Mouse (Mus musculus) bone marrow macrophage, adult 2 months (primary cell): Measurements from ENCODE around the gene Slc39a8. TPM values are rescaled to one million over a fixed set of nuclear protein-coding genes. Genes with fewer than 3 reads are reported as not detected.

Experiments used
- H3K27ac ChIP-seq: 2 replicates; pipeline ENCODE4 v1.5.1; 2012; ENCODE audit warnings: low read depth, low read length; ENCODE audit not compliant: insufficient read depth
- H3K4me1 ChIP-seq: 2 replicates; pipeline ENCODE4 v1.6.1; 2012; ENCODE audit warnings: low read length; ENCODE audit not compliant: control insufficient read depth, insufficient read depth
- H3K4me3 ChIP-seq: 2 replicates; pipeline ENCODE4 v1.5.1; 2012; ENCODE audit warnings: mild to moderate bottlenecking, low read length, moderate library complexity; ENCODE audit not compliant: insufficient read depth
- CTCF ChIP-seq: IDR thresholded peaks from 2 replicates; pipeline ENCODE4 v1.5.1; 2012; ENCODE audit warnings: low read depth, mild to moderate bottlenecking, low read length, moderate library complexity
- POLR2A ChIP-seq: IDR thresholded peaks from 2 replicates; pipeline ENCODE4 v1.6.1; 2012; ENCODE audit warnings: mild to moderate bottlenecking, low read depth, low read length, borderline replicate concordance
- polyA plus RNA-seq: library from polyadenylated mRNA; stranded (reverse); fragments of >200 nt; gene quantifications from 2 replicates; pipeline ENCODE4 v1.2.4, GENCODE M21; 2012; ENCODE audit not compliant: missing spikeins, insufficient read depth, insufficient read length

The Slc39a8 gene
- polyA plus RNA-seq, 1 experiment, result 7.2 TPM

DNA sequence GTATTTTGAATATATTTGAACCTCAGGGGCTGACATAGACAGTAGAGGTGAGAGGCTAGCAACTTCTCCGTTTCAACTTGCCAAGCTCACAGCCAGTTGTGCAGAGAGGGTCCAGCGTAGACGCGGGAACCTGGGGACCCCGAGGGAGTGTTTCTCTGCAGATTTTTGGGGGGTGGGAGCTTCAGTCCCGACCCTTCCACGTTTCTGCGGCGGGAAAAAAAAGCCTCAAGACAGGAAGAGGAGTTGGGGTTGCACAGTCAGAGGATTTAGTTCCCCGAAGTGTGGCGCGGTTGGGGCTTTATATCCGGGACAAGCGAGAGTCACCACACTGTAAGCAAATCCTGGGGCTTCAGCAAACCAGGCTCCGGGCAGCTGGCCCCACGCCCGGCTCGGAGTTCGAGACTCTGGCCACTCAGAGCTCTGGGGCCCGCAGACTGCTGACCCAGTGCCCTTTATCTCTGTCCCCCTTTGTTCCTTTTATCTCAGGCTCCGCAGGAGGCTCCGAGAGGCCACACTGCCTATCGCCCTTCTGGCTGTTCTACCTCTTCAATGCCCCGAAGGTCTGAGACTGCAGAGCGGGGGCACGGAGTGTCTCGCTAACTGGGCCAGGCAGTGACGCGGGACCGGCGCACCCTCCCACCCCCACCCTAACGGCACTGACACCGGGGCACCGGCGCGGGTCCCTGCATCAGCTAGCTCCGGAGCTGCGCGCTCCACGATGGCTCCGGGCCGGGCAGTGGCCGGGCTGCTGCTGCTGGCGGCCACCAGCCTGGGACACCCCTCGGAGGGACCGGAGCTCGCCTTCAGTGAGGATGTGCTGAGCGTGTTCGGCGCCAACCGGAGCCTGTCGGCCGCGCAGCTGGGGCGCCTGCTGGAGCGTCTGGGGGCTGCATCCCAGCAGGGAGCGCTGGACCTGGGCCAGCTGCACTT, 940 bp downstream of the Slc39a8 start:
- no peak for TF ChIP-seq POLR2A
- TF ChIP-seq CTCF, result no peak
- Histone ChIP-seq H3K4me3 (peak overlapping the region; percentile 72), H3K4me1 (peaks cover 2% of the 10 kb centered on the region; the same call in 1 of the 2 replicates), H3K27ac (peak overlapping the region; percentile 84)

GRCm38 (mm10) chr3:135826684-135827249, 1.7 kb downstream of the Slc39a8 start:
- TF ChIP-seq POLR2A (no peak), CTCF (no peak)
- no peak overlapping the region for H3K27ac ChIP-seq
- peaks cover 2% of the 10 kb centered on the region; the same call in 1 of the 2 replicates for H3K4me1 ChIP-seq
- peak overlapping the region; percentile 72 for H3K4me3 ChIP-seq

GRCm38 (mm10) chr3:135828000-135828399, 2.9 kb downstream of the Slc39a8 start:
- no peak overlapping the region for H3K4me3 ChIP-seq
- H3K27ac ChIP-seq, result no peak overlapping the region
- H3K4me1 ChIP-seq, result peaks cover 2% of the 10 kb centered on the region; the same call in 1 of the 2 replicates
- no peak for TF ChIP-seq POLR2A
- TF ChIP-seq CTCF, result no peak

GRCm38 (mm10) chr3:135832496-135832895, 7.4 kb downstream of the Slc39a8 start:
- Histone ChIP-seq H3K4me1 (no peaks in the 10 kb centered on the region), H3K27ac (no peak overlapping the region), H3K4me3 (no peak overlapping the region)
- TF ChIP-seq CTCF (no peak), POLR2A (no peak)

- Histone ChIP-seq H3K27ac (no peak overlapping the region), H3K4me1 (no peaks in the 10 kb centered on the region), H3K4me3 (no peak overlapping the region)
- no peak for TF ChIP-seq POLR2A
- TF ChIP-seq CTCF, result no peak
These were observed 7.8 kb downstream of the Slc39a8 start for GRCm38 (mm10) chr3:135832907-135833306.

DNA sequence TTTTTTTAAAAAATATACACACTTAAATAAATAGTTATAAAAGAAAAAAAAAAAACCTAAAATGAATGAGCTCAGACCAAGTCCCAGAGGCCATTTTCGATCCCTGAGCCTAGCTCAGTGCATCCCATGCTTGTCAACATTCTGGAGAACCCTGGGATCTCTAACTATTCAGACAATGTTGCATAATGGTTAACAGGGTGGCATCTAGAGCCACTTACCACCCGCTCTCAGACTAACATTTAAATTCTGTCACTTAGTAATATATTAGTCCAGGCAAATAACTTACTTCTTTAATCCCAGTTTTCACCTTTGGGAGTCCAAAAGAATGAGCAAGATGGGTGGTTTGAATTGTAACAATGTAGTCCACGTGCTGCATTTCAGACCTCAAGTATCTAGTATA, 9.9 kb downstream of the Slc39a8 start:
- TF ChIP-seq CTCF, result no peak
- no peak for TF ChIP-seq POLR2A
- H3K4me1 ChIP-seq, result no peaks in the 10 kb centered on the region
- no peak overlapping the region for H3K27ac ChIP-seq
- H3K4me3 ChIP-seq, result no peak overlapping the region

- Histone ChIP-seq H3K4me1 (no peaks in the 10 kb centered on the region), H3K4me3 (no peak overlapping the region), H3K27ac (no peak overlapping the region)
- no peak for TF ChIP-seq CTCF
- no peak for TF ChIP-seq POLR2A
These were observed 14.5 kb downstream of the Slc39a8 start for GRCm38 (mm10) chr3:135839535-135839934.

DNA sequence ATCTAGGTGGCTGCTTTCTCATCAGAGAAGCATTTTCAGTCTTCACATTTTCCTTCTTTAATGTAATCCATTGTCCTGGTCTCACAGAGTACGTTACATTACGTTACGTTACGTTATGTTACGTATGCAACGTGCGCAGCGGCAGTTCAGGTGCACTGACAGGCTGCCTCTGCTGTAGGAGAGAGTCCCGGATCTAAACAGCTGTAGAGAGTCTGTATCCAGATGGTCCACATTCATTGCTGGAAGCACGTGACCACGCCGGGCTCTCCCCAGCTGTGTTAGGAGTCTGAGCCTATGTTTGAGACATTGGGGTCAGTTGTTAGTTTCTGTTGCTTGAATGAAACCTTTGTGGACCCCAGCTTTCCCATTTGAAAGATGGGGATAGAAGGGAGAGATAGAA, 15.1 kb downstream of the Slc39a8 start:
- no peak for TF ChIP-seq CTCF
- TF ChIP-seq POLR2A, result no peak
- H3K27ac ChIP-seq, result no peak overlapping the region
- H3K4me3 ChIP-seq, result no peak overlapping the region
- no peaks in the 10 kb centered on the region for H3K4me1 ChIP-seq

- H3K4me1 ChIP-seq, result no peaks in the 10 kb centered on the region
- H3K27ac ChIP-seq, result no peak overlapping the region
These were observed 16.8 kb downstream of the Slc39a8 start for GRCm38 (mm10) chr3:135841716-135842511.

GRCm38 (mm10) chr3:135843181-135843580, 18.1 kb downstream of the Slc39a8 start:
- H3K4me1 ChIP-seq, result no peaks in the 10 kb centered on the region
- no peak for TF ChIP-seq POLR2A
- no peak for TF ChIP-seq CTCF
- no peak overlapping the region for H3K4me3 ChIP-seq
- H3K27ac ChIP-seq, result no peak overlapping the region

More at GRCm38 (mm10) chr3:135841716-135842511, 16.8 kb downstream of the Slc39a8 start:
- no peak for TF ChIP-seq POLR2A
- TF ChIP-seq CTCF, result no peak
- H3K4me3 ChIP-seq, result no peak overlapping the region
